In genomic region chr16:35984471-35984870, GRCm38 (mm10) we compare ENCODE assay signal across 8 mouse cellular contexts. TPM values are rescaled to one million over a fixed set of nuclear protein-coding genes. Genes with fewer than 3 reads are reported as not detected.
A peak's percentile ranks its signal among the peaks of the same experiment; 100 is the strongest.
DNase-seq lines count a peak whose midpoint lies in the region; ATAC-seq and TF ChIP-seq lines count a peak whose summit lies in the region.

No protein-coding gene starts in this region.

- TF ChIP-seq CTCF in gastrocnemius, adult 2 months (IDR thresholded peaks at IDR 0.05) = no peak
- TF ChIP-seq CTCF in ES-Bruce4 (IDR thresholded peaks at IDR 0.05; ENCODE audit: low read depth, low read length) = no peak
- no peak for TF ChIP-seq CTCF in liver, postnatal 0 days (IDR thresholded peaks at IDR 0.05; ENCODE audit: low read depth)

- H3K9ac ChIP-seq in ES-Bruce4 (ENCODE audit: low read depth, poor library complexity, severe bottlenecking) = peak overlapping the region; percentile 97
- no peak overlapping the region for H3K9ac ChIP-seq in forebrain, embryonic 16.5 days (replicated peaks; ENCODE audit: low read depth, low read length)
- H3K9ac ChIP-seq in liver, postnatal 0 days (replicated peaks) = peak overlapping the region; percentile 88

- intact Hi-C loops in gastrocnemius, adult 2 months (cut with DNase I) = no loop called here

- H3K4me3 ChIP-seq in gastrocnemius, adult 2 months = peak overlapping the region; percentile 90
- peak overlapping the region; percentile 40 for H3K4me3 ChIP-seq in ES-Bruce4 (ENCODE audit: low read depth, low read length)
- peak overlapping the region; percentile 82 for H3K4me3 ChIP-seq in forebrain, embryonic 16.5 days (replicated peaks; ENCODE audit: low read length)
- peak overlapping the region; percentile 80 for H3K4me3 ChIP-seq in liver, postnatal 0 days (ENCODE audit: low read depth, low read length)

- peak overlapping the region; percentile 99 for H3K27ac ChIP-seq in gastrocnemius, adult 2 months
- H3K27ac ChIP-seq in ES-Bruce4 (ENCODE audit: insufficient read depth, low read length) = no peak overlapping the region
- H3K27ac ChIP-seq in forebrain, embryonic 16.5 days (ENCODE audit: low read length) = no peak overlapping the region
- H3K27ac ChIP-seq in liver, postnatal 0 days (ENCODE audit: low read depth) = peak overlapping the region; percentile 98; the same call in 1 of the 2 replicates

- ATAC-seq in forebrain, embryonic 16.5 days = no peak
- ATAC-seq in liver, postnatal 0 days = no peak

- no peak for DNase-seq in gastrocnemius, adult 2 months
- DNase-seq in gastrocnemius, postnatal 10 days = no peak
- DNase-seq in liver, postnatal 0 days = no peak
- no peak for DNase-seq in gastrocnemius, postnatal 25 days
- DNase-seq in spleen, adult 18-20 months = no peak
- no peak for DNase-seq in right cerebral cortex, adult 2 months (ENCODE audit: low spot score in 2 of 2)

- TF ChIP-seq EP300 in ES-Bruce4 (IDR thresholded peaks at IDR 0.05; ENCODE audit: insufficient read depth, low read depth, low read length) = no peak
- TF ChIP-seq EP300 in liver, postnatal 0 days (IDR thresholded peaks at IDR 0.05; ENCODE audit: low read depth) = no peak

- peak overlapping the region; percentile 73 for H3K4me2 ChIP-seq in forebrain, embryonic 16.5 days (ENCODE audit: low read length)
- peak overlapping the region; percentile 94 for H3K4me2 ChIP-seq in liver, postnatal 0 days (ENCODE audit: low read depth, low read length)

- H3K4me1 ChIP-seq in ES-Bruce4 (ENCODE audit: control insufficient read depth, insufficient read depth, low read length) = peaks cover 2% of the 10 kb centered on the region
- H3K4me1 ChIP-seq in forebrain, embryonic 16.5 days (replicated peaks; ENCODE audit: control insufficient read depth, insufficient read depth, low read length) = peaks cover 16% of the 10 kb centered on the region
- H3K4me1 ChIP-seq in liver, postnatal 0 days (ENCODE audit: insufficient read depth) = peaks cover 18% of the 10 kb centered on the region

- no peaks in the 10 kb centered on the region for H3K36me3 ChIP-seq in ES-Bruce4 (ENCODE audit: control insufficient read depth, insufficient read depth, low read length, poor library complexity, severe bottlenecking)
- no peaks in the 10 kb centered on the region for H3K36me3 ChIP-seq in forebrain, embryonic 16.5 days (ENCODE audit: control insufficient read depth, insufficient read depth)
- H3K36me3 ChIP-seq in liver, postnatal 0 days (replicated peaks; ENCODE audit: insufficient read depth, low read length) = no peaks in the 10 kb centered on the region

- no peaks in the 10 kb centered on the region for H3K9me3 ChIP-seq in ES-Bruce4 (replicated peaks; ENCODE audit: control insufficient read depth, insufficient read depth, low read length, poor library complexity, severe bottlenecking)
- H3K9me3 ChIP-seq in forebrain, embryonic 16.5 days (ENCODE audit: control insufficient read depth, low read length) = no peaks in the 10 kb centered on the region
- H3K9me3 ChIP-seq in liver, postnatal 0 days (ENCODE audit: low read length) = no peaks in the 10 kb centered on the region

- 57% methylated on average over 3 of the region's 3 CpGs for WGBS in forebrain, embryonic 16.5 days
- WGBS in liver, postnatal 0 days (ENCODE audit: insufficient replicate concordance) = 18% methylated on average over 3 of the region's 3 CpGs

- no peaks in the 10 kb centered on the region for H3K27me3 ChIP-seq in ES-Bruce4 (ENCODE audit: control insufficient read depth, insufficient read depth, low read length, poor library complexity, severe bottlenecking)
- H3K27me3 ChIP-seq in forebrain, embryonic 16.5 days (replicated peaks; ENCODE audit: control insufficient read depth, insufficient read depth, low read length) = no peaks in the 10 kb centered on the region
- H3K27me3 ChIP-seq in liver, postnatal 0 days (ENCODE audit: insufficient read depth, low read length) = no peaks in the 10 kb centered on the region

- TF ChIP-seq POLR2A in ES-Bruce4 (IDR thresholded peaks at IDR 0.05; ENCODE audit: insufficient read depth, low read length) = no peak

RNA-seq across cellular contexts. Expression of gene Kpna1, which starts 5.9 kb away (rescaled TPM):
- 100 to 1,000 TPM; 176 to 180 TPM for total RNA-seq in gastrocnemius, adult 2 months (2021)
- total RNA-seq in gastrocnemius, postnatal 10 days (2021) = 10 to 100 TPM; 91.4 to 93.6 TPM
- polyA plus RNA-seq in ES-Bruce4 (2011; ENCODE audit: insufficient read depth, insufficient read length, low read depth, missing spikeins) = 93.0 and 103 TPM in 2 replicates
- polyA plus RNA-seq in forebrain, embryonic 16.5 days (2015; fragmentation: Nextera tagmentation; extraction: Ambion mirVana) = 85.5 and 88.4 TPM in 2 replicates
- 14.8 and 17.6 TPM in 2 replicates for polyA plus RNA-seq in liver, postnatal 0 days (2015; fragmentation: Nextera tagmentation; extraction: Ambion mirVana)
- total RNA-seq in gastrocnemius, postnatal 25 days (2021) = 100 to 1,000 TPM; 142 TPM

RNA-seq across cellular contexts. Expression of gene Dtx3l, which starts 45.5 kb away (rescaled TPM):
- 1 to 10 TPM; 3.3 to 4.5 TPM for total RNA-seq in gastrocnemius, adult 2 months (2021)
- 1 to 10 TPM; 4.8 to 5.0 TPM for total RNA-seq in gastrocnemius, postnatal 10 days (2021)
- 11.2 and 12.1 TPM in 2 replicates for polyA plus RNA-seq in ES-Bruce4 (2011; ENCODE audit: insufficient read depth, insufficient read length, low read depth, missing spikeins)
- polyA plus RNA-seq in forebrain, embryonic 16.5 days (2015; fragmentation: Nextera tagmentation; extraction: Ambion mirVana) = 1.7 and 2.4 TPM in 2 replicates
- polyA plus RNA-seq in liver, postnatal 0 days (2015; fragmentation: Nextera tagmentation; extraction: Ambion mirVana) = 15.8 and 16.3 TPM in 2 replicates
- 1 to 10 TPM; 3.2 to 4.2 TPM for total RNA-seq in gastrocnemius, postnatal 25 days (2021)

RNA-seq across cellular contexts. Expression of gene Parp9, which starts 46.2 kb away (rescaled TPM):
- total RNA-seq in gastrocnemius, adult 2 months (2021) = 1 to 10 TPM; 3.7 to 4.9 TPM
- 1 to 10 TPM; 6.2 to 6.8 TPM for total RNA-seq in gastrocnemius, postnatal 10 days (2021)
- polyA plus RNA-seq in ES-Bruce4 (2011; ENCODE audit: insufficient read depth, insufficient read length, low read depth, missing spikeins) = 22.0 and 22.5 TPM in 2 replicates
- polyA plus RNA-seq in forebrain, embryonic 16.5 days (2015; fragmentation: Nextera tagmentation; extraction: Ambion mirVana) = 2.3 and 2.5 TPM in 2 replicates
- 21.8 and 23.4 TPM in 2 replicates for polyA plus RNA-seq in liver, postnatal 0 days (2015; fragmentation: Nextera tagmentation; extraction: Ambion mirVana)
- total RNA-seq in gastrocnemius, postnatal 25 days (2021) = 1 to 10 TPM; 4.0 to 4.3 TPM

RNA-seq across cellular contexts. Expression of gene Wdr5b, which starts 56.5 kb away (rescaled TPM):
- total RNA-seq in gastrocnemius, adult 2 months (2021) = 1 to 10 TPM; 1.3 to 1.9 TPM
- total RNA-seq in gastrocnemius, postnatal 10 days (2021) = 1 to 10 TPM; 3.1 to 4.4 TPM
- polyA plus RNA-seq in ES-Bruce4 (2011; ENCODE audit: insufficient read depth, insufficient read length, low read depth, missing spikeins) = 0.88 and 1.5 TPM in 2 replicates
- 14.4 and 15.5 TPM in 2 replicates for polyA plus RNA-seq in forebrain, embryonic 16.5 days (2015; fragmentation: Nextera tagmentation; extraction: Ambion mirVana)
- polyA plus RNA-seq in liver, postnatal 0 days (2015; fragmentation: Nextera tagmentation; extraction: Ambion mirVana) = 2.2 TPM in 2 replicates
- 1 to 10 TPM; 1.5 to 2.0 TPM for total RNA-seq in gastrocnemius, postnatal 25 days (2021)

Comparison
In these comparisons a context has a peak if more than half of its experiments do, and no peak if none do; other contexts are left out.
1. H3K27ac ChIP-seq: peak in gastrocnemius, adult 2 months (single experiment) and liver, postnatal 0 days (single experiment); none in ES-Bruce4 (single experiment) and forebrain, embryonic 16.5 days (single experiment).
2. H3K4me3 ChIP-seq: peak in every context shown above with its lines; median percentile 90 in gastrocnemius, adult 2 months; 82 in forebrain, embryonic 16.5 days; 80 in liver, postnatal 0 days; 40 in ES-Bruce4.